Mouse (Mus musculus): Measurements from ENCODE around the gene Fgfr3. TPM values are rescaled to one million over a fixed set of nuclear protein-coding genes. Genes with fewer than 3 reads are reported as not detected.

Gene Fgfr3
- under 1 TPM in 1 of 2 experiments, not detected in 1; 0.38 TPM for total RNA-seq (2023)

DNA sequence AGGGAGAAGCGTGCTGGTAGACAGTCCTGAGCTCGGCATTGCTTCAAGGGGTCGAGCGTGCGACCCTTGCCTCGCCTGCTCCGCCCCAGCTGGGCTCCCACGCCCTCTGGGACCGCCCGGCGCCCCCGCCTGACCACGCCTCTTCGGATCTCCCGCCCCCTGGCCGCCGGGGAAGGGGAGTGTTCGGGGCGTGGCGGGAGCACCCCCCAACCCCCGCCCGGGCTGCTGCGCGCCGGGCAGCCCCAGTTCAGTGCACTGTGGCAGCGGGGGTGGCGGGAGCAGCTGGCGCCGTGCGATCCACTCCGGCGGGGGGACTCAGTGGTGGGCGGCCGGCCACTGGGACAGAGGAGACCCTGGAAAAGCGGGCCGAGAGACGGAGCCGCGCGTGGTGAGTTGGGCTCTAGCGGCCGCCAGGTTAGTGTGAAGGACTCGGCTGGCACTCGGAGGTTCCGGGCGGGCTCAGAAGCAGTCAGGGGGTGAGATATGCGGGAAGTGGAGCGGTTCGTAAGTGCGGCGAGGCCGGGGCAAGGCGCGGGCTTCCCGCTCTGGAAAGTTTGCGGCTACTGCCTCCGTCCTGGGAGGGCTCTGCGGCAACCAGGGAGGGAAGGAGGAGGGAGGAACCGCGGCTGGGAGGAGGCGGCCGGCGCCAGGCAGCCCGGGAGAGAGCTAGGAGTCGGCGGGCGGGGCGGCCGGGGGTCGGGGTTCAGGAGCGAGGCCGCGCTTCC lies at the start of gene Fgfr3:
Gene Fgfr3, plus strand, starts transcription at position 134 of the 725 bp plus-strand sequence.

DNA sequence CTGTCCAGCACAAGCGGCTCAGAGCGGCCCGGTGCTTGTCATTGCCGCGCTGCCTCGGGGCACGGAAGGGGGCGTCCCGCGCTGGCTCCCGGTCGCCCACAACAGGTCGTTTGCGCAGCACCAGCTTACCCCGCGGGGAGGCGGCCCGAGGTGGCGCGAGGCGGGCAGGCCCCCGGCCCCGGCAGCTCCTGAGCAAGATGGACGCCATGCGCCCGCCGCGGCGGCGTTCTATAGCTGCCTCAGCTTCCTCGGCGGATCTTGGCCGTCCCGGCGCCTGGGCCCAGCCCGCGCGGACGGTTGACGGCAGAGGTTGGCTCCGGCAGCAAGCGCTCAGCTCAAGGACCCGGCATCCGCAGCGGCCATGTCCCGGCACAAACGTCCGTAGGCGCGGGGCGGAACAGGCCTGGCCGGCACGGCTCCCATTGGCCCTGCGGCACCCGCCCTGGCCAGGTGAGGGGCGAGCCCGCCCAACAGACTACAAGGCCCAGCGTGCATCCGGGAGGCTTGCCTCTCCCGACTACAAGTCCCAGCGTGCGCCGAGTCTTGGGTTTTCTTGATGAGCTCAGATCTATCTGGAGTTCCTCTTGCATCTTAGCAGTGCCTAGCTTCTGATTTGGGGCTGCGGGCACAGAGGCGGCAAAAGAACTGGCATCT lies 61.0 kb downstream of the Fgfr3 start, which contains the start of gene Letm1:
Gene Letm1, minus strand, starts transcription at position 473 of the 654 bp plus-strand sequence.

Other genes starting within 250 kb of the Fgfr3 start
- gene Fam53a, start 92.0 kb upstream of the Fgfr3 start, total RNA-seq (2023): 10 to 100 TPM; 45.8 to 49.3 TPM
- 1 to 10 TPM in 1 of 2 experiments, under 1 TPM in 1; 0.93 to 1.8 TPM for gene Gm9903, start 91.7 kb upstream of the Fgfr3 start, total RNA-seq (2023)
- 10 to 100 TPM; 82.6 to 90.9 TPM for gene Slbp, start 69.1 kb upstream of the Fgfr3 start, total RNA-seq (2023)
- 10 to 100 TPM; 15.2 to 15.6 TPM for gene Tacc3, start 63.5 kb upstream of the Fgfr3 start, total RNA-seq (2023)
- gene Tmem129, start 63.3 kb upstream of the Fgfr3 start, total RNA-seq (2023): 10 to 100 TPM; 11.3 to 12.9 TPM
- gene Letm1, start 61.1 kb downstream of the Fgfr3 start, total RNA-seq (2023): 10 to 100 TPM; 75.7 to 89.3 TPM
- gene Nsd2, start 99.1 kb downstream of the Fgfr3 start, total RNA-seq (2023): 10 to 100 TPM; 22.2 to 34.5 TPM
- gene Nelfa, start 214.7 kb downstream of the Fgfr3 start, total RNA-seq (2023): 10 to 100 TPM; 33.4 to 33.8 TPM

Measured in T-cell, adult 66 days (primary cell).